Mouse (Mus musculus): ENCODE results near the gene Maml2. TPM values are rescaled to one million over a fixed set of nuclear protein-coding genes. Genes with fewer than 3 reads are reported as not detected.
A peak's percentile ranks its signal among the peaks of the same experiment; 100 is the strongest.

Maml2 gene
- total and polyA plus RNA-seq, 2 experiments from 2014 or later, result 11.4 to 11.6 TPM

DNA sequence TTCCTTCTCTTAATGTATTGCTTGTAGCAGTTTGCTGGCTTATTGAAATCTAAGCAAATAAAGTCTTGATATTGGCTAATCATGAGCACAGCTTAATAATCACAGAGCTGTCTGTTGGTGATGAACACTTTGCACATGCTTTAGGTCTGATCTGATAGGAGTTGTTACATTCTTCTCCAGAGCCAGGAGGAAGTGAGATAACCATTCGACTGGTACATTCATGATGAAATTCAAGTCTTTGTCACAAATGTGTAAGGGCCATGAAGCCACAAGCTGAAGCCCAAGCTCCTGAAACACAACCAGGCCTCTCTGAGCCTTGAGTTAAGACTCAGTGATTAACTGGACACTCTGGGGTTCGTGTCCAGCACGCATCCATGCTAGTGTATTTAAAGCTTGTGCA lies 225.3 kb downstream of the Maml2 start:
- Histone ChIP-seq H3K9me3 (ENCODE audit: low read length) (no peaks in the 10 kb centered on the region), H3K4me2 (ENCODE audit: low read depth, low read length) (no peak overlapping the region), H3K36me3 (ENCODE audit: insufficient read depth, low read length) (no peaks in the 10 kb centered on the region), H3K9ac (replicated peaks; ENCODE audit: low read length) (no peak overlapping the region), H3K4me3 (ENCODE audit: low read length) (no peak overlapping the region), H3K27me3 (ENCODE audit: insufficient read depth, low read length) (no peaks in the 10 kb centered on the region), H3K4me1 (ENCODE audit: insufficient read depth, low read length) (no peaks in the 10 kb centered on the region), H3K27ac (no peak overlapping the region)
- ATAC-seq, result no peak
- no peak for TF ChIP-seq CTCF (IDR thresholded peaks at IDR 0.05; ENCODE audit: low read depth)
- WGBS, result 92% methylated on average over 3 of the region's 3 CpGs
- no peak for DNase-seq (ENCODE audit: low spot score)

DNA sequence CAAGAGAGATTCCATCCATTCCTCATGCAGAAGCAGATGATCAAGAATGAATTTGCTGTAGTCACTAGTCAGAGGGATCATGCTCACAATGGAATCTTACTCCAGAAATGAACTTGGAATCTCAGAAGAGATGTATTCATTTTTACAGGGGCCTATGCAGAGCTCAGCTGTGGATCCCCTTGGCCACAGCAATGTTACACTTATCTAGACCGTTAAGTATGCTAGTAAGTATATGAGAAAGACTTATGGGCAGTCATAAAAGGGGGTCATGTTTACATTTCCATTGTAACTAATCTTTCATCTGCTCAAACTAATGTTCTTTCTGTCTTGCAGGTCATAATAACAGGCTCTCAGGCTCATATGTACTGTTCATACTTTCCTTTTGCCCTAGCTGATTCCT lies 227.3 kb downstream of the Maml2 start:
- no peak overlapping the region for H3K9ac ChIP-seq (replicated peaks; ENCODE audit: low read length)
- no peak for DNase-seq (ENCODE audit: low spot score)
- H3K27me3 ChIP-seq (ENCODE audit: insufficient read depth, low read length), result no peaks in the 10 kb centered on the region
- H3K4me2 ChIP-seq (ENCODE audit: low read depth, low read length), result no peak overlapping the region
- H3K36me3 ChIP-seq (ENCODE audit: insufficient read depth, low read length), result no peaks in the 10 kb centered on the region
- H3K27ac ChIP-seq, result 0 out of 2 replicates have a peak overlapping the region, but pooled peaks have one; percentile 15
- H3K9me3 ChIP-seq (ENCODE audit: low read length), result no peaks in the 10 kb centered on the region
- WGBS, result 72% methylated on average over 1 of the region's 1 CpGs
- H3K4me3 ChIP-seq (ENCODE audit: low read length), result no peak overlapping the region
- ATAC-seq, result no peak
- H3K4me1 ChIP-seq (ENCODE audit: insufficient read depth, low read length), result no peaks in the 10 kb centered on the region
- TF ChIP-seq CTCF (IDR thresholded peaks at IDR 0.05; ENCODE audit: low read depth), result no peak

DNA sequence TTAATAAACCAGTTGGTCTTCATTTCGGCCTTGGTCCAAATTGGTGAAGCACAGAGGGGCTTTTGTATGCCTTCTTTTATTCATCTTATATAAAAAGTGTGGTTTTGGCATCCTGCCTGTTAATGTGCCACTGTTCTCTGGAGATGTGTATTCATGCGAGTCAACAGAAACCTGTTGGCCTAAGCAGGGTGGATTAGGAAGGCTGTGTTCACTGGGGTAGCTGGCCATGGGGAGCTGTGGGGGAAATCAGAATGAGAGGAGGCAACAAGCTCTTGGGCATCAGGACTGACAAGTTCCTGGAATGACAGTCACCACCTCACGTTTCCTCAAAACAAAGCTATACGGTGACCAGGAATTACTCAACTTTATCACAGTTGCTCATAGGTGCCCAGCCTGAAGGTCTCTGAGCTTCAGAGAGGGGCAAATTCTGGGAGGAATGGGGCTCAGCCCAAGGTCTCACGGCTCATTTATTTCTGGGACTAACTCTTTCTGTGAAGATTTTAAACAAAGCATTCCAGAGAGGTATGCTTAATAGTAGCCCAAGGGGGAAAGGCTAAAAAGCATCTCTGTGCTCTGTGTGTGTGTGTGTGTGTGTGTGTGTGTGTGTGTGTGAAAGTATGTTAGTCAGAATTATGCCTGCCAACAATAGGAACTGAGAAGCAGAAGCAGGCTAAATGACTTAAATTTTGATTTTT lies 228.0 kb downstream of the Maml2 start:
- no peak for TF ChIP-seq CTCF (IDR thresholded peaks at IDR 0.05; ENCODE audit: low read depth)
- 0 out of 2 replicates have a peak overlapping the region, but pooled peaks have one; percentile 15 for H3K27ac ChIP-seq
- no peak overlapping the region for H3K9ac ChIP-seq (replicated peaks; ENCODE audit: low read length)
- 40% methylated on average over 5 of the region's 5 CpGs for WGBS
- no peak overlapping the region for H3K4me3 ChIP-seq (ENCODE audit: low read length)
- DNase-seq (ENCODE audit: low spot score) (peak; percentile 43), ATAC-seq (no peak)
- no peaks in the 10 kb centered on the region for H3K4me1 ChIP-seq (ENCODE audit: insufficient read depth, low read length)
- H3K36me3 ChIP-seq (ENCODE audit: insufficient read depth, low read length), result no peaks in the 10 kb centered on the region
- H3K9me3 ChIP-seq (ENCODE audit: low read length), result no peaks in the 10 kb centered on the region
- no peak overlapping the region for H3K4me2 ChIP-seq (ENCODE audit: low read depth, low read length)
- no peaks in the 10 kb centered on the region for H3K27me3 ChIP-seq (ENCODE audit: insufficient read depth, low read length)

DNA sequence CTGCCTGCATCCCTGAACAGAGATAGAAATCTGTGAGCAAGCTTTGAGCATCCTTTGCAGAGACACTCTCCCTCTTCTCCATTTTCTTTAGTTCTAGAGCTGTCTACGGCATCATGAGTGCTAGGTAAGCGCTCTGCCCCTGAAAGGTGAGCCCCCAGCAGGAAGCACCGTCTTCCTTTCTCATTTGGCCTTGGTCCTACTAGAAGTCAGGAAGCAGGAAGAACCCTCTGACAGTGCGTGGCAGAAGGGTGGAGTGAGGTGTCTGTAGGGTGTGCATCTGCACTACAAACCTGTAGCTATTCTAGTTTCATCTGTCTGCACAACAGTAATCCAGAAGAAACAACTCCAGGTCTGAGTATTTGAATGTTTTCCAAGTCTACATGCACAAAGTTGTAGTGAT lies 232.8 kb downstream of the Maml2 start:
- ATAC-seq, result no peak
- H3K4me2 ChIP-seq (ENCODE audit: low read depth, low read length), result no peak overlapping the region
- no peak for DNase-seq (ENCODE audit: low spot score)
- H3K27ac ChIP-seq, result no peak overlapping the region
- no peaks in the 10 kb centered on the region for H3K36me3 ChIP-seq (ENCODE audit: insufficient read depth, low read length)
- H3K4me3 ChIP-seq (ENCODE audit: low read length), result no peak overlapping the region
- 0 out of 2 replicates have a peak, but pooled peaks cover 3% of the 10 kb centered on the region for H3K4me1 ChIP-seq (ENCODE audit: insufficient read depth, low read length)
- no peak for TF ChIP-seq CTCF (IDR thresholded peaks at IDR 0.05; ENCODE audit: low read depth)
- no peaks in the 10 kb centered on the region for H3K27me3 ChIP-seq (ENCODE audit: insufficient read depth, low read length)
- H3K9me3 ChIP-seq (ENCODE audit: low read length), result no peaks in the 10 kb centered on the region
- no peak overlapping the region for H3K9ac ChIP-seq (replicated peaks; ENCODE audit: low read length)
- 86% methylated on average over 4 of the region's 4 CpGs for WGBS

DNA sequence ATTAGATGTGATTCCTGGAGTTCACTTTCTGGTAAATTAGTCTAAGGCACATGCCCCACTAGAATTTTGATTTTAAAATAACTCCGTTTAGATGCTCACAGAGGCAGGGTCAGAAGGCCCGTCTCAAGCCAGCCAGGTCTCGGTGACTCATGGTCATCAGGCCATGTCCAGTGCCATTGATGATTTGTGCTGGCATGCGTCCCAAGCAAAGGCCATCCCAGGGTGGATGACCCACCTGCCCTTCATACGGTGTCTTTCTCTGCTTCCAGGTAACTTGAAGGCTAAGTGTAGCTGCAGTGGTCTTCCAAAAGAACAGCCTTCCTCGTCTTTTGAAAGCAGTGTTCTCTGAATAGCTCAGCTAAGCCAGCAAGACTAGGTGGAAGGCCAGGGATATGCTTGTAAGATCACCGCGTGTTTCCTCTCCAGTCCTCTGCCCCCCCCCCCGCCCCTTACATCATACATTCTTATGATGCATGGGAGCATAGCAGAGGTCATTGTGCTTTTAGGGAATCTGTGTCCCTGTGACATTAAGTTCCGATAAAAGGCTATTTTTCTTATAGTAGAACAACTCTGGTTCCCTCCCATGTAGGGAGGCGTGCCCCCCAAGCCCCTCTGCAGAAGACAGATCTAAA lies 235.4 kb downstream of the Maml2 start:
- Histone ChIP-seq H3K27me3 (ENCODE audit: insufficient read depth, low read length) (no peaks in the 10 kb centered on the region), H3K4me2 (ENCODE audit: low read depth, low read length) (no peak overlapping the region), H3K4me1 (ENCODE audit: insufficient read depth, low read length) (0 out of 2 replicates have a peak, but pooled peaks cover 3% of the 10 kb centered on the region), H3K4me3 (ENCODE audit: low read length) (no peak overlapping the region), H3K36me3 (ENCODE audit: insufficient read depth, low read length) (no peaks in the 10 kb centered on the region), H3K9me3 (ENCODE audit: low read length) (no peaks in the 10 kb centered on the region), H3K27ac (0 out of 2 replicates have a peak overlapping the region, but pooled peaks have one; percentile 45), H3K9ac (replicated peaks; ENCODE audit: low read length) (peak overlapping the region; percentile 24; the same call in 1 of the 2 replicates)
- TF ChIP-seq CTCF (IDR thresholded peaks at IDR 0.05; ENCODE audit: low read depth), result no peak
- WGBS, result 59% methylated on average over 11 of the region's 11 CpGs
- ATAC-seq (no peak), DNase-seq (ENCODE audit: low spot score) (no peak)

DNA sequence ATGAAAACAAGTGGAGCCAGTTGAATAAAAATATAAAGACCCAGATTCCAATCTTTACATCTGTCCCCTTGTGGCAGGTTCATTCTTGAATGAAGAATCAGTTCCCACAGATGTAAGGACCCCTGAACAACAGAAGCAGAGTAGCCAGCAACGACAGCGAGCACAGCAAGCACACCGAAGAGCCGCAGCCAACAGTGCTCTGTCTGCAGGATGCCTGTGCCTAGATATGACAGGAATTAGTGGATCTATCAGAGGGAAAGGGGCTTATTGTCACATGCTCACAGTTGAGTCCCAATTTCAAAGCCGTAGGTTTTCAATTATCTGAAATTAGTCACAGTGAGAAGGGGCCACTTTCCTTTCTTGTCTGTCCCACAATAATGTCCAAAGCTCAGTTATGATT lies 238.0 kb downstream of the Maml2 start:
- TF ChIP-seq CTCF (IDR thresholded peaks at IDR 0.05; ENCODE audit: low read depth), result no peak
- 23% methylated on average over 5 of the region's 5 CpGs for WGBS
- Histone ChIP-seq H3K4me3 (ENCODE audit: low read length) (no peak overlapping the region), H3K9me3 (ENCODE audit: low read length) (no peaks in the 10 kb centered on the region), H3K27ac (no peak overlapping the region), H3K4me1 (ENCODE audit: insufficient read depth, low read length) (0 out of 2 replicates have a peak, but pooled peaks cover 3% of the 10 kb centered on the region), H3K9ac (replicated peaks; ENCODE audit: low read length) (no peak overlapping the region), H3K27me3 (ENCODE audit: insufficient read depth, low read length) (no peaks in the 10 kb centered on the region), H3K36me3 (ENCODE audit: insufficient read depth, low read length) (no peaks in the 10 kb centered on the region), H3K4me2 (ENCODE audit: low read depth, low read length) (no peak overlapping the region)
- ATAC-seq (no peak), DNase-seq (ENCODE audit: low spot score) (no peak)

Data from hindbrain, postnatal 0 days (tissue).